Mouse (Mus musculus): ENCODE results near the gene Tmcc3.

- TF ChIP-seq POLR2A (IDR thresholded peaks at IDR 0.05; ENCODE audit: low read depth, low read length), result no peak
- TF ChIP-seq CTCF (IDR thresholded peaks at IDR 0.05; ENCODE audit: extremely low read depth, insufficient read depth, insufficient read length, insufficient replicate concordance), result no peak
Observed at GRCm38 (mm10) chr10:94428186-94428942, 116.6 kb downstream of the Tmcc3 start.
